Mouse (Mus musculus) liver, adult 2 months (tissue): ENCODE measurements around the gene Ripk4. TPM values are rescaled to one million over a fixed set of nuclear protein-coding genes. Genes with fewer than 3 reads are reported as not detected.
A peak's percentile ranks its signal among the peaks of the same experiment; 100 is the strongest.

Experiments used
- DNase-seq: peaks from one replicate; pipeline ENCODE4 v3.0.0-alpha.2; 2011; ENCODE audit warnings: low read depth, low spot score; ENCODE audit errors: extremely low read depth
- H3K27ac ChIP-seq: fragments of 200-500 bp; replicated peaks from 2 replicates; pipeline ENCODE4 v1.5.1; 2012; ENCODE audit warnings: low read depth, mild to moderate bottlenecking, control low read depth, inconsistent platforms, low read length; ENCODE audit not compliant: insufficient read depth
- H3K27me3 ChIP-seq: fragments of 200-500 bp; 2 replicates; pipeline ENCODE4 v1.6.1; 2012; ENCODE audit warnings: mild to moderate bottlenecking, moderate library complexity, low read length, inconsistent platforms; ENCODE audit not compliant: control insufficient read depth, insufficient read depth
- H3K36me3 ChIP-seq: fragments of 200-500 bp; 2 replicates; pipeline ENCODE4 v1.6.1; 2012; ENCODE audit warnings: low read length, inconsistent platforms; ENCODE audit not compliant: control insufficient read depth, insufficient read depth
- H3K4me1 ChIP-seq: fragments of 200-500 bp; 2 replicates; pipeline ENCODE4 v1.6.1; 2011; ENCODE audit warnings: low read length; ENCODE audit not compliant: control insufficient read depth, insufficient read depth
- H3K4me3 ChIP-seq: fragments of 200-500 bp; 2 replicates; pipeline ENCODE4 v1.5.1; 2011; ENCODE audit warnings: low read depth, mild to moderate bottlenecking, control low read depth, low read length, moderate library complexity; ENCODE audit not compliant: insufficient read depth
- H3K79me2 ChIP-seq: fragments of 200-500 bp; 2 replicates; pipeline ENCODE4 v1.6.1; 2012; ENCODE audit warnings: inconsistent platforms, mild to moderate bottlenecking, low read length, moderate library complexity; ENCODE audit not compliant: control insufficient read depth, insufficient read depth
- H3K9ac ChIP-seq: fragments of 200-500 bp; 2 replicates; pipeline ENCODE4 v1.6.1; 2012; ENCODE audit warnings: low read depth, mild to moderate bottlenecking, control low read depth, inconsistent platforms, low read length
- CTCF ChIP-seq: fragments of 200-500 bp; IDR thresholded peaks from 2 replicates; pipeline ENCODE4 v1.5.1; 2011; ENCODE audit warnings: low read depth, low read length, control low read depth
- POLR2A ChIP-seq: fragments of 200-500 bp; IDR thresholded peaks from 2 replicates; pipeline ENCODE4 v1.6.1; 2011; ENCODE audit warnings: low read length, control low read depth; ENCODE audit not compliant: insufficient read depth; ENCODE audit errors: extremely low read depth
- WGBS: fragments of 180-500 bp; shearing (Covaris S2); methylation state at CpG from one replicate; pipeline ENCODE4 v1.1.7; 2018; 5-methylcytosine and 5-hydroxymethylcytosine counted together
- polyA plus RNA-seq: library from polyadenylated mRNA; depleted of rRNA; stranded (reverse); fragments of >200 nt; gene quantifications from 2 replicates; pipeline ENCODE4 v1.2.3, GENCODE M21; 2012; rRNA removed
- total RNA-seq: library from RNA; depleted of rRNA; stranded (reverse); fragments of >200 nt; gene quantifications from 2 replicates; pipeline ENCODE4 v1.2.3, GENCODE M21; 2014; rRNA removed

Gene Ripk4
- total and polyA plus RNA-seq, 2 experiments = 3.1 to 6.2 TPM

DNA sequence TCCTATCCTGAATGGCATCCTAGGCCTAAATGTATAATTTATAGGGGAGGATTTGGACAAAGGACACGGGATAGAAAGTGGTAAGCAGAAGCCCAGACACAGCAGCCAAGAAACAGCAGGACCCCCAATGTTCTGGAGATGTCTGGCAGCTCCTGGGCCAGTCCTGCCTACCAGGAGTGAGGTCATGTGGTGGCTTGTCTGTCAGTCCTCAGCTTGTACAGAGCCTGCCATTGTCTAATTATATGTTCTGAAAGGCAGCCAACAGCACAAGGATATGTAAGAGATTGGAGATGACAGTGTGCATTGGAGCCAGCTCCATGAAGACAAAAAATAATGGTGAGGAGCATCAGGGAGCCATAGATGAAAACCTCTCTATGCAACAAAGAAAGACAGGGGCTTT lies 61.7 kb downstream of the Ripk4 start:
- no peaks in the 10 kb centered on the region for H3K4me1 ChIP-seq
- 79% methylated on average over 1 of the region's 1 CpGs for WGBS
- no peak overlapping the region for H3K27ac ChIP-seq
- TF ChIP-seq POLR2A = no peak
- TF ChIP-seq CTCF = no peak
- no peaks in the 10 kb centered on the region for H3K79me2 ChIP-seq
- no peaks in the 10 kb centered on the region for H3K36me3 ChIP-seq
- no peaks in the 10 kb centered on the region for H3K27me3 ChIP-seq
- no peak for DNase-seq
- H3K4me3 ChIP-seq = no peak overlapping the region
- H3K9ac ChIP-seq = no peak overlapping the region

- Histone ChIP-seq H3K79me2 (no peaks in the 10 kb centered on the region), H3K9ac (no peak overlapping the region), H3K27ac (no peak overlapping the region), H3K36me3 (no peaks in the 10 kb centered on the region), H3K4me3 (no peak overlapping the region), H3K4me1 (no peaks in the 10 kb centered on the region), H3K27me3 (no peaks in the 10 kb centered on the region)
- DNase-seq = peak; percentile 29
- TF ChIP-seq CTCF = peak; percentile 64
- no peak for TF ChIP-seq POLR2A
- 3% methylated on average over 1 of the region's 1 CpGs for WGBS
Measured at GRCm38 (mm10) chr16:97697769-97698168, 65.8 kb downstream of the Ripk4 start.

DNA sequence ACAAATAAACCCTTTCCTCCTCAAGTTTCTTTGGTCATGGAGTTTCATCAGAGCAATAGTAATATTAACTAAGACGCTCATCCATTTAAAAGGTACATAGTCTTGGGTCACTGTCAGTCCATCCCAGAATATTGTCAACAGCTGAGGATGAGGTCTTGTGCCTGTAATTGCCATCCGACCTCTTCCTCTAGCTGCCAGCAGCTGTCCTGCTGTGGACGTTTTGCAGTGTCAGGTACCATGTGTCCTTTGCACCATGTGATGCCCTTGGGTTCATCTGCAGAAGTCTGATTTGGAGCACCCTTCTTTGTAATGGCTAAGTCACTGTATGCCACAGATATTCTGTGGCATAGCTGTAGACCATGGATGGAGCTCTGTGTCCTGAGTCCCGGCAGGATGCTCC lies 67.9 kb downstream of the Ripk4 start:
- no peaks in the 10 kb centered on the region for H3K79me2 ChIP-seq
- H3K4me1 ChIP-seq = no peaks in the 10 kb centered on the region
- no peak for DNase-seq
- 78% methylated on average over 4 of the region's 4 CpGs for WGBS
- no peak for TF ChIP-seq CTCF
- H3K9ac ChIP-seq = no peak overlapping the region
- H3K27ac ChIP-seq = no peak overlapping the region
- H3K4me3 ChIP-seq = no peak overlapping the region
- H3K36me3 ChIP-seq = no peaks in the 10 kb centered on the region
- no peaks in the 10 kb centered on the region for H3K27me3 ChIP-seq

Other genes with a start within 250 kb of the Ripk4 start
- 0.65 TPM in 1 of 2 replicates, not detected in the other for gene Fam3b, start 249.0 kb downstream of the Ripk4 start, total RNA-seq
- 0.25 TPM in 1 of 2 replicates, not detected in the other for gene Fam3b, start 249.0 kb downstream of the Ripk4 start, polyA plus RNA-seq
- 2.8 and 4.1 TPM in 2 replicates for gene Tmprss2, start 152.6 kb downstream of the Ripk4 start, total RNA-seq
- gene Tmprss2, start 152.6 kb downstream of the Ripk4 start, polyA plus RNA-seq = 5.7 and 7.6 TPM in 2 replicates
- gene Prdm15, start 88.1 kb upstream of the Ripk4 start, total RNA-seq = 3.0 and 4.9 TPM in 2 replicates
- gene Prdm15, start 88.1 kb upstream of the Ripk4 start, polyA plus RNA-seq = 2.8 and 6.2 TPM in 2 replicates
- gene C2cd2, start 198.8 kb upstream of the Ripk4 start, total RNA-seq = 56.7 and 57.1 TPM in 2 replicates
- 173 and 183 TPM in 2 replicates for gene C2cd2, start 198.8 kb upstream of the Ripk4 start, polyA plus RNA-seq
- gene Zbtb21, start 198.8 kb upstream of the Ripk4 start, total RNA-seq = 4.2 and 5.7 TPM in 2 replicates
- gene Zbtb21, start 198.8 kb upstream of the Ripk4 start, polyA plus RNA-seq = 7.2 and 8.8 TPM in 2 replicates
- gene B230307C23Rik, start 233.5 kb upstream of the Ripk4 start, total RNA-seq = 7.8 and 8.0 TPM in 2 replicates
- gene B230307C23Rik, start 233.5 kb upstream of the Ripk4 start, polyA plus RNA-seq = 3.9 and 5.4 TPM in 2 replicates